Comparison of ENCODE assay signal across 8 mouse cellular contexts in the genomic region with DNA sequence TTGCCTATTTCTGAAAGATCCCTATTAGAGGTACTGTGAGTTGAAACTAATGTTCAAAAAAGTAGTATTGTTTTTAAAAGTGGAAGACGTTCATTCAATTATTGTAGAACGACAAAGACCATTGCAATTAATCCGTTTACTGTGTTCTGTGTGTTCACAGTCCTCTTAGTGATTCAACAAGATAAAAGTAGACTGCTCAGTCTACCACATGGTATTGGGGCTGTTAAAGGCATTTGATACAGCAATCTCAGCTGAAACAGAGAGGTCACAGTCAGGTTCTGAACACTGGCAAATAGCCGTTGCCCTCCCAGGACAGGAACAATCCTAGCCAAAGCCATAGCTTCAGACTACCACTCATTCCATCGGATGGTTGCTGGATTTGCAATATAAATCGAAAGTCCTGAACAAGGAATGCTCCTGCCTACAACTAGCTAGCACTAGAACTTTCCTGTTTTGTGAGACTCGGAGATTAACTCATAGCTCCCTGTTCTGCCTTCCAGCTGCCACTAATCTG. TPM values are rescaled to one million over a fixed set of nuclear protein-coding genes. Genes with fewer than 3 reads are reported as not detected.
DNase-seq lines count a peak whose midpoint lies in the region; ATAC-seq and TF ChIP-seq lines count a peak whose summit lies in the region.

No protein-coding gene starts in this region.

- H3K4me3 ChIP-seq in kidney, embryonic 16.5 days (ENCODE audit: low read length), result peak overlapping the region; percentile 63
- H3K4me3 ChIP-seq in embryonic facial prominence, embryonic 15.5 days (replicated peaks), result peak overlapping the region; percentile 68
- H3K4me3 ChIP-seq in hindbrain, postnatal 0 days (ENCODE audit: low read length), result peak overlapping the region; percentile 56
- H3K4me3 ChIP-seq in midbrain, postnatal 0 days (ENCODE audit: low read depth, low read length), result peak overlapping the region; percentile 62
- no peak overlapping the region for H3K4me3 ChIP-seq in thymus, adult 2 months (ENCODE audit: control insufficient read depth, insufficient read depth, low read length)

- TF ChIP-seq POLR2A in thymus, adult 2 months (IDR thresholded peaks at IDR 0.05; ENCODE audit: control insufficient read depth, extremely low read depth, insufficient read depth, low read length, poor library complexity), result no peak

- TF ChIP-seq CTCF in hindbrain, postnatal 0 days (IDR thresholded peaks at IDR 0.05; ENCODE audit: low read depth), result no peak
- TF ChIP-seq CTCF in midbrain, postnatal 0 days (IDR thresholded peaks at IDR 0.05), result no peak
- no peak for TF ChIP-seq CTCF in thymus, adult 2 months (IDR thresholded peaks at IDR 0.05; ENCODE audit: borderline replicate concordance, control insufficient read depth, extremely low read depth, insufficient read depth, low read length, poor library complexity)

- no peak for DNase-seq in kidney, postnatal 36 days
- no peak for DNase-seq in hindbrain, postnatal 0 days (ENCODE audit: low spot score)
- no peak for DNase-seq in midbrain, postnatal 0 days (ENCODE audit: low spot score)
- DNase-seq in thymus, postnatal 4 days, result no peak
- DNase-seq in thymus, adult 2 months, result no peak
- no peak for DNase-seq in retina, postnatal 1 day

- 27% methylated on average over 7 of the region's 7 CpGs for WGBS in kidney, embryonic 16.5 days
- WGBS in embryonic facial prominence, embryonic 15.5 days, result 26% methylated on average over 7 of the region's 7 CpGs
- 31% methylated on average over 7 of the region's 7 CpGs for WGBS in hindbrain, postnatal 0 days
- WGBS in midbrain, postnatal 0 days, result 27% methylated on average over 7 of the region's 7 CpGs
- 49% methylated on average over 7 of the region's 7 CpGs for WGBS in thymus, adult 2 months

- no peak for ATAC-seq in kidney, embryonic 16.5 days (ENCODE audit: low FRiP score, low TSS enrichment)
- ATAC-seq in embryonic facial prominence, embryonic 15.5 days (ENCODE audit: insufficient number of reproducible peaks, low FRiP score, low TSS enrichment, low read depth), result no peak
- ATAC-seq in hindbrain, postnatal 0 days, result peak; percentile 50; the same call in 1 of the 2 replicates
- no peak for ATAC-seq in midbrain, postnatal 0 days (ENCODE audit: low FRiP score)

- H3K4me2 ChIP-seq in kidney, embryonic 16.5 days (replicated peaks; ENCODE audit: low read depth, low read length), result peak overlapping the region; percentile 91
- H3K4me2 ChIP-seq in embryonic facial prominence, embryonic 15.5 days (replicated peaks), result peak overlapping the region; percentile 86
- peak overlapping the region; percentile 74 for H3K4me2 ChIP-seq in hindbrain, postnatal 0 days (ENCODE audit: low read depth, low read length)
- peak overlapping the region; percentile 87 for H3K4me2 ChIP-seq in midbrain, postnatal 0 days (ENCODE audit: low read depth, low read length, poor library complexity, severe bottlenecking)

- H3K27me3 ChIP-seq in kidney, embryonic 16.5 days (ENCODE audit: insufficient read depth, low read length), result peaks cover 13% of the 10 kb centered on the region
- H3K27me3 ChIP-seq in embryonic facial prominence, embryonic 15.5 days, result no peaks in the 10 kb centered on the region
- H3K27me3 ChIP-seq in hindbrain, postnatal 0 days (ENCODE audit: insufficient read depth, low read length), result no peaks in the 10 kb centered on the region
- H3K27me3 ChIP-seq in midbrain, postnatal 0 days (ENCODE audit: insufficient read depth, low read length), result peaks cover 13% of the 10 kb centered on the region; the same call in 1 of the 2 replicates
- no peaks in the 10 kb centered on the region for H3K27me3 ChIP-seq in thymus, adult 2 months (ENCODE audit: control insufficient read depth, insufficient read depth, low read length)

- H3K9ac ChIP-seq in kidney, embryonic 16.5 days (replicated peaks; ENCODE audit: low read length), result peak overlapping the region; percentile 60; the same call in 1 of the 2 replicates
- H3K9ac ChIP-seq in embryonic facial prominence, embryonic 15.5 days, result no peak overlapping the region
- H3K9ac ChIP-seq in hindbrain, postnatal 0 days (replicated peaks; ENCODE audit: low read length), result peak overlapping the region; percentile 53; the same call in 1 of the 2 replicates
- H3K9ac ChIP-seq in midbrain, postnatal 0 days (replicated peaks; ENCODE audit: low read length, poor library complexity, severe bottlenecking), result peak overlapping the region; percentile 56

- no peak overlapping the region for H3K27ac ChIP-seq in kidney, embryonic 16.5 days (ENCODE audit: low read length)
- H3K27ac ChIP-seq in embryonic facial prominence, embryonic 15.5 days (replicated peaks), result 0 out of 2 replicates have a peak overlapping the region, but pooled peaks have one; percentile 68
- no peak overlapping the region for H3K27ac ChIP-seq in hindbrain, postnatal 0 days
- H3K27ac ChIP-seq in midbrain, postnatal 0 days (ENCODE audit: low read depth, low read length), result no peak overlapping the region
- H3K27ac ChIP-seq in thymus, adult 2 months (ENCODE audit: control insufficient read depth, insufficient read depth, low read length), result no peak overlapping the region

- 0 out of 2 replicates have a peak, but pooled peaks cover 7% of the 10 kb centered on the region for H3K4me1 ChIP-seq in kidney, embryonic 16.5 days (ENCODE audit: insufficient read depth, low read length)
- H3K4me1 ChIP-seq in embryonic facial prominence, embryonic 15.5 days, result no peaks in the 10 kb centered on the region
- H3K4me1 ChIP-seq in hindbrain, postnatal 0 days (ENCODE audit: insufficient read depth, low read length), result no peaks in the 10 kb centered on the region
- peaks cover 3% of the 10 kb centered on the region; the same call in 1 of the 2 replicates for H3K4me1 ChIP-seq in midbrain, postnatal 0 days (ENCODE audit: insufficient read depth, low read length)
- H3K4me1 ChIP-seq in thymus, adult 2 months (replicated peaks; ENCODE audit: control insufficient read depth, insufficient read depth, low read length), result no peaks in the 10 kb centered on the region

- no peaks in the 10 kb centered on the region for H3K36me3 ChIP-seq in kidney, embryonic 16.5 days (ENCODE audit: insufficient read depth, low read length)
- no peaks in the 10 kb centered on the region for H3K36me3 ChIP-seq in embryonic facial prominence, embryonic 15.5 days
- no peaks in the 10 kb centered on the region for H3K36me3 ChIP-seq in hindbrain, postnatal 0 days (ENCODE audit: insufficient read depth, low read length)
- no peaks in the 10 kb centered on the region for H3K36me3 ChIP-seq in midbrain, postnatal 0 days (ENCODE audit: insufficient read depth, low read length)
- H3K36me3 ChIP-seq in thymus, adult 2 months (ENCODE audit: control insufficient read depth, insufficient read depth, low read length), result no peaks in the 10 kb centered on the region

- H3K9me3 ChIP-seq in kidney, embryonic 16.5 days (ENCODE audit: low read length), result no peaks in the 10 kb centered on the region
- H3K9me3 ChIP-seq in embryonic facial prominence, embryonic 15.5 days (replicated peaks), result no peaks in the 10 kb centered on the region
- H3K9me3 ChIP-seq in hindbrain, postnatal 0 days (ENCODE audit: low read length), result no peaks in the 10 kb centered on the region
- H3K9me3 ChIP-seq in midbrain, postnatal 0 days (ENCODE audit: low read length), result no peaks in the 10 kb centered on the region

RNA-seq across cellular contexts. Expression of a gene that starts 0.5 kb away (rescaled TPM):
- polyA plus RNA-seq in kidney, embryonic 16.5 days (2015; fragmentation: Nextera tagmentation; extraction: Ambion mirVana), result 15.8 and 16.1 TPM in 2 replicates
- polyA plus RNA-seq in embryonic facial prominence, embryonic 15.5 days (2015; fragmentation: Nextera tagmentation; extraction: Ambion mirVana), result 57.4 and 60.2 TPM in 2 replicates
- total RNA-seq in hindbrain, postnatal 0 days (2014; rRNA removed), result 22.8 and 23.3 TPM in 2 replicates
- 10.3 and 11.3 TPM in 2 replicates for polyA plus RNA-seq in hindbrain, postnatal 0 days (2015; fragmentation: Nextera tagmentation; extraction: Ambion mirVana)
- total RNA-seq in midbrain, postnatal 0 days (2014; rRNA removed), result 11.5 and 17.3 TPM in 2 replicates
- 6.2 and 8.6 TPM in 2 replicates for polyA plus RNA-seq in midbrain, postnatal 0 days (2015; fragmentation: Nextera tagmentation; extraction: Ambion mirVana)
- polyA plus RNA-seq in thymus, adult 2 months (2012; rRNA removed), result 0.77 and 1.00 TPM in 2 replicates
